Mouse (Mus musculus): ENCODE measurements around the gene Ifngr2.
"Not testable (repeated sequence)": the region's sequence is repeated elsewhere in the genome, so short reads cannot be mapped to it uniquely, and the experiment has no call there.

Gene Ifngr2

GRCm38 (mm10) chr16:91546836-91547741 lies at the start of gene Ifngr2:
TSS of gene Ifngr2 (plus strand) at chr16:91547072.
- peak; percentile 81 to 88 for DNase-seq

- no peak for DNase-seq
Observed at GRCm38 (mm10) chr16:91498041-91498440, 48.8 kb upstream of the Ifngr2 start.

- no peak for DNase-seq
Observed at GRCm38 (mm10) chr16:91504701-91505100, 42.2 kb upstream of the Ifngr2 start.

- no peak for DNase-seq
Observed at GRCm38 (mm10) chr16:91505116-91505601, 41.7 kb upstream of the Ifngr2 start.

GRCm38 (mm10) chr16:91506396-91506795 lies 40.5 kb upstream of the Ifngr2 start:
- DNase-seq: no peak

GRCm38 (mm10) chr16:91512161-91512787 lies 34.6 kb upstream of the Ifngr2 start:
- DNase-seq: peak; percentile 87 to 89

GRCm38 (mm10) chr16:91513099-91513498 lies 33.8 kb upstream of the Ifngr2 start:
- DNase-seq: no peak

GRCm38 (mm10) chr16:91517020-91517419 lies 29.9 kb upstream of the Ifngr2 start:
- DNase-seq: no peak

- no peak for DNase-seq
Observed at GRCm38 (mm10) chr16:91522040-91522439, 24.8 kb upstream of the Ifngr2 start.

GRCm38 (mm10) chr16:91522479-91523309 lies 24.2 kb upstream of the Ifngr2 start:
- DNase-seq: no peak

GRCm38 (mm10) chr16:91524206-91524605 lies 22.7 kb upstream of the Ifngr2 start:
- no peak for DNase-seq

- DNase-seq: no peak
Observed at GRCm38 (mm10) chr16:91526274-91526673, 20.6 kb upstream of the Ifngr2 start.

GRCm38 (mm10) chr16:91527051-91527450 lies 19.8 kb upstream of the Ifngr2 start:
- peak; percentile 55 to 70 for DNase-seq

GRCm38 (mm10) chr16:91527500-91527899 lies 19.4 kb upstream of the Ifngr2 start:
- DNase-seq: no peak

GRCm38 (mm10) chr16:91528578-91528977 lies 18.3 kb upstream of the Ifngr2 start:
- no peak for DNase-seq

- DNase-seq: not testable (repeated sequence)
Observed at GRCm38 (mm10) chr16:91530830-91531229, 16.0 kb upstream of the Ifngr2 start.

- no peak for DNase-seq
Observed at GRCm38 (mm10) chr16:91531856-91532255, 15.0 kb upstream of the Ifngr2 start.

- DNase-seq: no peak
Observed at GRCm38 (mm10) chr16:91532429-91532828, 14.4 kb upstream of the Ifngr2 start.

- DNase-seq: no peak
Observed at GRCm38 (mm10) chr16:91533097-91534001, 13.5 kb upstream of the Ifngr2 start.

- peak; percentile 37 to 41 for DNase-seq
Observed at GRCm38 (mm10) chr16:91534477-91534876, 12.4 kb upstream of the Ifngr2 start.

GRCm38 (mm10) chr16:91534888-91535287 lies 12.0 kb upstream of the Ifngr2 start:
- no peak for DNase-seq

GRCm38 (mm10) chr16:91536372-91536771 lies 10.5 kb upstream of the Ifngr2 start:
- DNase-seq: no peak
